Mouse (Mus musculus) thymus, postnatal 36 days (tissue): Measurements from ENCODE around the gene Grik3.

Experiments used
- DNase-seq, 2 experiments: peaks; one replicate each; pipeline ENCODE4 v3.0.0; 2022; ENCODE audit warnings: mixed read lengths in 2 of 2

Gene Grik3

GRCm38 (mm10) chr4:125548190-125548589 lies 57.7 kb downstream of the Grik3 start:
- DNase-seq, result no peak

DNA sequence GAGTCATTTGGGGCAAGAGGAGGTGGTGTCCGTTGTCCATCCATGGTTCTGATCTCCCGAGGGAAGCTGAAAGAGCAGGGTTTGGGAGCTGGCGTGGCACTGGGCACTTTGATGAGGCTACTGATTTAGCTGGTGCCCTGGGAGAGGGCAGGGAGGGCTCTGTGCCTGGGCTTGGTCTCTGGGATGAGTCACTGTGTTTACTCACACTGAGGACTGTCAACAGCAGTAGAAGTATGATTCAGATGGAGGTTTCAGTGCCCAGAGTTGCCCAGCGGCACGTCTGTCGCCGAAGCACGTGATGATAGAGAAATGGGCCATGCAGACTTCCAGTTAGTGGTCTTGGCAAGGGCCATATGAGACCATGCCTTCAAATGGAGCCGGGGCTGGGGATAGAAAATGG lies 63.3 kb downstream of the Grik3 start:
- no peak for DNase-seq

GRCm38 (mm10) chr4:125556405-125557308 lies 66.2 kb downstream of the Grik3 start:
- DNase-seq, result no peak

- DNase-seq, result no peak
Observed at GRCm38 (mm10) chr4:125559564-125559963, 69.1 kb downstream of the Grik3 start.

- DNase-seq, result no peak
Observed at GRCm38 (mm10) chr4:125560806-125561205, 70.3 kb downstream of the Grik3 start.

DNA sequence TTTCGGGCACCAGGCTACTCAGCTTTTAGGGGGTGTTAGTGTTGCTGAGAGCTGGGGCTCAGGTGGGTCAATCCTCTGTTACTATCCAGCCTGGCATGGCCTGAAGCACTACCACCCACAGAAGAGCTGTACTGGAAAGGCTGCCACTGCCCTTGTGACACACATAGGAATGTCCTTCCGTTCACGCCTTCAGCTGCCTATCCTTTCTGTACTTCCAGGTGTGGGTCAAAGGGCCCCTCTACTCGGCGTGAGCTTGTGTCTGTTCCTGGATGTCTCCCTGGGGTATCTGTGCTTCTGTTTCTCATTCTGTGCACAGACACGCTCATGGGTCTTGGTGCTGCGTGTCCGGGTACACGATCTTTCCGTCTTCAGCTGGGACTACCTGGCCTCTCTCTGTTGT lies 73.1 kb downstream of the Grik3 start:
- no peak for DNase-seq

GRCm38 (mm10) chr4:125564008-125564710 lies 73.7 kb downstream of the Grik3 start:
- no peak for DNase-seq

- DNase-seq, result no peak
Observed at GRCm38 (mm10) chr4:125565711-125566439, 75.4 kb downstream of the Grik3 start.

GRCm38 (mm10) chr4:125568210-125568609 lies 77.7 kb downstream of the Grik3 start:
- DNase-seq, result no peak

DNA sequence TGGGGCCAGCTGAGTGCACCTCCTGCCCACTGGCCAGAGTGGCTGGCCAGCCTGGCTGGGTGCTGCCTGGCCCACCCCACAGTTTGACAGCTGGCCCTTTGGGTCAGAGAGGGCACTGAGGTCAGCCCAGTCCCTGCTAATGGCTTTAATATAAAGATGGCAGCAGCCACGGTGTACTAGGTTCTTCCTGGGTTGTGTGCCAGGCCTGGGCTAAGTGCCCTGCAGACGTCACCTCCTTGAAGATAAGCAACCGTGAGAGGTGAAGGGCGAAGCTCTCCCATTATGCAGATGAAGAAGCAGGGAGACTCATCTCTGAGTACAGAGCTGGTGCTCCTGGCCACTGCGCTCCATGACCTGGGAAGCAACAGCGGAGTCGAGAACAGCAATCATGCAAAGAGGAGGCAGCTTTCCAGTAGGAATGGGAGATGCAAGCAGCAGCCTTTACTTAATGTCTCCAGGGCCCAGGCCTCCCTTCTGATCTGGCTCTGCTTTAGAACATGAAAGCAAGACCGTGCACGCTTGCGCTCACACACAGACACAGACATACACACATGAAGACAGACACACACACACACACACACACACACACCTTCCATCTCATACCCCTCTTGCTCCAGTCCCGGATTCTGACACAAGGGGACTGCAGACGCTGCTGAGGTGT lies 81.3 kb downstream of the Grik3 start:
- no peak for DNase-seq

DNA sequence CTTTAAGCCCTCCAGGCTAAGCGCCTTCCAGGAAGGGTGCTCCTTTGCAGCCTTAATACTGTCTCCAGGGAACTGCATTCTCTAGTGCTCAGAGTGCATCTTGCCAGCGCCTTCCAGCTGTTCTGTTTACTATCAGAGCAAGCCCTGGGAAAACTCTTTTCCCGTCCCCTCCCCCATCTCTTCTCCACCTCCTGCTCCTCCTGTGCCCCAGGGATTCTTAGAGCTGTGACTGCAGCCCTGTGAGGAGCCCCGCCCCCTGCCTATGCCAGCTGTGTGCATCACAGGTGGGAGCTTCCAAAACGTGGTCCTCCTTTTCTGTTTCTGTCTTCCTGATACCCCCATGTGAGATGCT lies 81.8 kb downstream of the Grik3 start:
- DNase-seq, result no peak

DNA sequence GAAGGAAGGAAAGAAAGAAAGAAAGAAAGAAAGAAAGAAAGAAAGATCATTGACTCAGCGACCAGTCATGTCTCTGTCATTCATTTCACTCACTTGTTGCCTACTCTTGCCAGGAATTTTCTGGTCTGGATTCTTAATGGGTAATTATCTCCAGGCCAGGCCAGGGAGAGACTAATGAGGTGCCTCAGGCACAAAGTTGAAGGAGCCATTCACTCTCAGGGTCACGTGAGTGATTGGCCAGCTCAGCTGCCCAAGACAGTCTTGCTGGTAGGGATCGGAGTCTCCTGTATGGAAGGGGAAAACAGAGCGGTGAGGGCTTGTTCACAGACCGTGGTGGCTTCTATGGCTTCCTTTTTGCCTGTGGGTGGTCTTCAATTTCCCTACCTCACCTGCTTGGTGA lies 82.5 kb downstream of the Grik3 start:
- no peak for DNase-seq

DNA sequence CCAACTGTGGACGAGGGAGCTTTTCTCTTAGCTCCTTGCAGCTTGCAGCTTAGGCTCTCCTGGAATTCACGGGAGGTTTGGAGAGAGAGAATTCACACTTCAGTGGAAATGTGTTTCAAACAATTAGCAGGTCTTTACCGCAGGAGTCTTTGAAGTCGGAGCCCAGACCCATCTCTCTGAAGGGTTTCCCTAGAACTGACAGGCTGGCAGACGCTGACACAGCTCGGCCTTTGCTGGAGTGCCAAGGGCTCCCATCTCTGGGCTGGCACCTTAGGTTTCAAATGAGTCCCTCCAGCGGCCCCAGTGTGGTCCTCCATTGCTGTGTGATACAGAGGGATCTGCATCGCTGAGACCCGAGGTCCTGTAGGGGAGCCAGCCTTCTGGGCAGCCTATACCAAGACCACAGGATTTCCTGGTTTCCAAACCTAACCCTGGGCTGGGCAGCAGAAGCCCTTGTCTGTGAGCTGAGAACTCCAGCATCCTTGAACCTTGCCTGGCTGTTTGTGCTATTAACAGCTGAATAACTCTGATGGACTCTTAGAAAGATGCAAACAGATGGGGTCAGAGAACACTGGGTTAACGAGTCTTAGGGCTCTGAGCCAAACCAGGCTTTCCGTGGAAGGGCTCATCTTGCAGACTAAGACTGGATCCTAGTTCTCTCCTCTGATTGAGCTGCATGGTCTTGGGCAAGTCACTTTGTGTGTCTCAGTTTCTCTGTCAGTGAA lies 83.6 kb downstream of the Grik3 start:
- no peak for DNase-seq

DNA sequence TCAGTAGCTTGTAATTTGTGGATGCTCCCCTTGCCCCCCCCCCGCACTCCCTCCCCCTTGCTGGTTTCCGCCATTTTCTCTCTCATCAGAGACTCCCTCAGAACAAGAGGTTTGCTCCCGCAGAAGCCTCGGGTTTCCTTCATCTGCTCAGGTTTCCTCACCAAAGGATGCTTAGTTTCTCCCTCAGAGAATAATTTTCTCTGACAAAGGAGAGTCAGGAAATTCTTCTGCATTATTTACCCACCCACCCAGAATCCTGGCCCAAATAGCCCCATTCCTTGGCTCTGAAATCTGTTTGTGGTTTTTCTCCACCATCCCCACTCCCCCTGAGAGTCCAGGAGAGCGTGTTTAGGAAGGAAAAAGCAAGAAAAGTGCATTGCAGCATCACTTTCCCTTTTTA lies 89.8 kb downstream of the Grik3 start:
- no peak for DNase-seq

DNA sequence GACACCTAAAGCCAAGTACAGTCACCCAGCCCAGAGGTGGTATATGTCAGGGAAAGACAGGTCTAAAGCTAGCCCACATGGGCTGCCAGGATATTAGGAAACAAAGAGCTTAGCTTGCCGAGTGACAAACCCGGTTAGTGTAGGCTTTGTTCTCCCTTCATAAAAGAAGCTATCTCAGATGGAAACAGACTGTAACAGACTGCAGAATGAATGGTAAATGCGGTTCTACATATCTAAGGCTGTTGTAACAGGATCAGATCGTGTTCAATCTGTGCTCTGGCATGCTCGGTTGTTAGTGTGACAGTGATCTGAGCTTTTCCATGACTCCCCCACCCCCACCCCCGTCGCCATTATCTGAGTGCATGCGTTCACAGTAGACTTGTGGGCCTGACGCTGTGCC lies 92.8 kb downstream of the Grik3 start:
- no peak for DNase-seq

DNA sequence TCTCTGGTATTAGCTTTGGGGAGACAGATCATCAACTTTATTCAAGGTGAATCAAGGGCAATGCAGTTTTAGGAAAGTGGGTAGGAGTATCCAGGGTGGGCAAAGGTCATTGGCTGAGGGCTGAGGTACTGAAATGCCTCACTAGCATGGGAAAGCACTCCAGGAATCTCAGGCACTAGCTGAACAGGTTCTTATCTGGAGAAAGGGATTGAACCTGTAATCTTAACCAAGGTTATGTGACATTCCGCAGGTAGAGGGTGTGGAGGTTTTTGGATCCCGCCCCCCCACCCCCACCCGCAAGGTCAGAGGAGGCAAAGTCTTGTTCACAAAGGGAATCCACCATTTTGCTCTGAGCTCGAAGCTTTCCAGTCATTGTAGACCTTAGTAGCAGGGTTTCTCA lies 93.4 kb downstream of the Grik3 start:
- DNase-seq, result no peak

GRCm38 (mm10) chr4:125584676-125585075 lies 94.2 kb downstream of the Grik3 start:
- DNase-seq, result no peak

DNA sequence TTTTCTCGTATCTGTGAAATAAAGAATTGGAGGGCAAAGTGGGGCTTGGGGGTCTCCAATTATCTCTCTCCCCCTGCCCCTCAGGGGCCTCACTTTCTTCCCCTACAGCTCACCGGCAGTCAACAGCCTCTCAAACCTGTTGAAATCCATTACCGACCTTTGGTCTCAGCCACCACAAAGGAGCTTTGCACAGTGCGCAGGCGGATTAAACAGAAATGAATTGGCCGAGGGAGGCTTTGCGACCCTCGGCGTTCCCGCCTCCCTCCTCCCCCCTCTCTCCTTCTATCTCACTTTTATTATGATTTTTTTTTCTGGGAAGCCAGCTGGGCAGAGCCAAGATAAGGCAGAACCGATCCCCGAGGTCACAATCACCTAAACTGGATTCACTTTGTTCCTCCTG lies 97.1 kb downstream of the Grik3 start:
- DNase-seq, result no peak

DNA sequence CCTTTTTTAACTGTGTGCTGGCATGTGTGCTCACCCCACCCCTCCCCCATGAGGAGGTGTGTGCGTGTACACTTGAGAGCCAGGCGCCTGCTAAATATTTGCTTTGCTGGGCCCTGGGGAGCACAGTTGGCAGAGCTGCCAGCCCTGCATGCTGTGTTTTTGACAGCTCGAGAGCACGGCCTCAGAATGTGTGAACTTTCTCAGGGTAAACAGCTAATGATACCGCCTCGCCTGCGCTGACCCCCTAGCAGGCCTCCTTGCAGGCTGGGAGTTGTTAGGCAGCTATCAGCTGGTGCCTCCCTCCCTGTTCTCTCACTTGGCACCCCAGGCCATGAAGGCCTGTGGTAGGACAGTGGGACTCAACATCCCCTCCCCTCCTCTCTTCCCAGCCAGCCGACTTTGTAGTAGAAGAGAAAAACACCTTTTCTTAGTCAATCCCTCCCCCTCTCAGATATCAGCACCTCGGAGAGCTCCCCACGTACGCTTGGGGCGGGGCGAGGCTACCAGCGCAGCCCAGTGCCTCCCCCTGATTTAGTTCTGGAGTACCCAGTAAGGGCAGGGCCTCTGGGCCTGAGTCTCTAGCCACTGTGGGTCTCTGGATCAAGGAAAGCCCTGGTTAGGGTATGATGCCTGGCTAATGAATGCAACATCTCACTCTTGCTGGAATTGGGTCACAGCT lies 99.9 kb downstream of the Grik3 start:
- no peak for DNase-seq

DNA sequence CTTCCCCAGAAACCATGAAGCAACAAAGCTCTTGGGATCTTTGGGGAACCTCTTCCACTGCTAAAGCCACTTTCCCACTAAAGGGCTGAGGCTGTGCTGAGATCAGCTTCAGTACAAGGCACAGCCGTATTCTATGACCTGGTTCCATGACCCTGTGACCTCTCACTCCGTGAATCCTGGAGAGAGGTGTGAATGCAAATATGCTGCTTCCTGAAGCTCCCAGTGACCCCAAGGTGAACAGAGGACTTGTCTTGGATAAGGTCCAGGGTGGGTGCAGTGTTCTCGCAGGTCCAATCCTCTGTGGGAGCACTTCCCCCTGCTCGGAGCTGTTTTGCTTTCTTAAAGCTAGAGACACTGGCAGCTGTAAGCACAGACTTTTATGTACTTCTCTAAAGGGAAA lies 102.2 kb downstream of the Grik3 start:
- no peak for DNase-seq

DNA sequence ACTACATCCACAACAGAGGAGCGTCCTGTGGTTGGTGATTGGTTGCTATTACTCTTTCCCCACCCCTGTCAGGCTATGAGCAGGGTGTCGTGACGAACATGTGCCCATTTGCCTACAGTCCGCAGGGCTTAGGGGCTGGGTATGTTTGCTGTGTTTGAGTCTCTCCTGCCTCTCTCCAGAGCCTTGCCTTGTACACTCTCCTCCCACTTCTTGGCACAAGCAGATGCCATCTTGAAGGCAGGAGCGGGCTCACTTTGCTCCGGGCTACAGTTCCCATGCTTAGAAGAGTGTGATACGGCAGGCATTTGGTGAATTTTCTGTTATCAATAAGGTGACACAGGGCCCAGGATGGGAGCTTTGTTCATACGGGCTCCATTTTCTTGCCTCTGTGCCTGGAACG lies 104.5 kb downstream of the Grik3 start:
- DNase-seq, result no peak

DNA sequence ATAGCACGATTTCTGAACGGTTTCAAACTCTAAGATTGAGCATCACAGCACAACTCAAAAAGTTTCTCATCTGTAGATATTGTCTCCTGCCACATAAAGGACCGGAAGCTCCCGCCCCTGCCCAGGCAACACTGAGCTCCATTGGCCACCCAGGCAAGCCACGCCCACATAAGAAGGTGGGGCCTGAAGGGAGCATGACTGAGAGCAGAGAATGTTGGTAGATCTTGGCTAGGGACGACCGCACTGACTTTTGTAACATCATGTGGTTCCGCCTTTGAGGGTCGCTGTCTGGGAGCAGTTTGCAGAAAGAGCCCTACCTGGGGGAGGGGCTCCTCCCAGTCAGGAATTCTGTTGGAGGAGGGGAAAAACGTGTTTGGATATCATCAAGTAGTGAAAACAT lies 108.2 kb downstream of the Grik3 start:
- DNase-seq, result no peak
